Mouse (Mus musculus): ENCODE data around the gene Olfr1361.

Olfr1361 gene

GRCm38 (mm10) chr13:21663286-21663685 is at the start of gene Olfr1361:
Olfr1361 (minus strand) TSS chr13:21663386.
- DNase-seq (ENCODE audit: extremely low read depth, low read depth, low spot score): no peak

GRCm38 (mm10) chr13:21711698-21712097 is 48.5 kb upstream of the Olfr1361 start:
- DNase-seq (ENCODE audit: extremely low read depth, low read depth, low spot score): no peak

- no peak for DNase-seq (ENCODE audit: extremely low read depth, low read depth, low spot score)
Measured at GRCm38 (mm10) chr13:21710821-21711525, 47.8 kb upstream of the Olfr1361 start.

GRCm38 (mm10) chr13:21710031-21710711 is 47.0 kb upstream of the Olfr1361 start:
- DNase-seq (ENCODE audit: extremely low read depth, low read depth, low spot score): no peak

- no peak for DNase-seq (ENCODE audit: extremely low read depth, low read depth, low spot score)
Measured at GRCm38 (mm10) chr13:21706669-21707068, 43.5 kb upstream of the Olfr1361 start.

GRCm38 (mm10) chr13:21697811-21698210 is 34.6 kb upstream of the Olfr1361 start, which contains the start of gene Olfr1359:
Olfr1359 (plus strand) TSS chr13:21698111.
- no peak for DNase-seq (ENCODE audit: extremely low read depth, low read depth, low spot score)

- DNase-seq (ENCODE audit: extremely low read depth, low read depth, low spot score): no peak
Measured at GRCm38 (mm10) chr13:21677305-21677704, 14.1 kb upstream of the Olfr1361 start, which contains the start of gene Olfr1360. Olfr1360 (minus strand) TSS chr13:21677405.

- DNase-seq (ENCODE audit: extremely low read depth, low read depth, low spot score): no peak
Measured at GRCm38 (mm10) chr13:21642418-21642817, 20.8 kb downstream of the Olfr1361 start, which contains the start of gene Olfr11. Olfr11 (minus strand) TSS chr13:21642518.

- no peak for DNase-seq (ENCODE audit: extremely low read depth, low read depth, low spot score)
Measured at GRCm38 (mm10) chr13:21613922-21614321, 49.3 kb downstream of the Olfr1361 start, which contains the start of gene Olfr1362. Olfr1362 (minus strand) TSS chr13:21614022.

Data from fat pad, adult 2 months (tissue).